Mouse (Mus musculus) kidney, adult 2 months (tissue): ENCODE results near the gene Rassf4. TPM values are rescaled to one million over a fixed set of nuclear protein-coding genes. Genes with fewer than 3 reads are reported as not detected.

ENCODE experiments used
- DNase-seq: peaks from one replicate; pipeline ENCODE4 v3.0.0; 2021
- H3K27ac ChIP-seq: fragments of 200-500 bp; 2 replicates; pipeline ENCODE4 v1.5.1; 2012; ENCODE audit warnings: low read depth, low read length, control low read depth, inconsistent platforms; ENCODE audit not compliant: insufficient read depth
- H3K27me3 ChIP-seq: fragments of 200-500 bp; replicated peaks from 2 replicates; pipeline ENCODE4 v1.6.1; 2012; ENCODE audit warnings: mild to moderate bottlenecking, moderate library complexity, low read length, inconsistent platforms; ENCODE audit not compliant: control insufficient read depth, insufficient read depth
- H3K36me3 ChIP-seq: fragments of 200-500 bp; 2 replicates; pipeline ENCODE4 v1.6.1; 2012; ENCODE audit warnings: mild to moderate bottlenecking, moderate library complexity, low read length, inconsistent platforms; ENCODE audit not compliant: control insufficient read depth, insufficient read depth
- H3K4me1 ChIP-seq: fragments of 200-500 bp; 2 replicates; pipeline ENCODE4 v1.6.1; 2011; ENCODE audit warnings: low read length; ENCODE audit not compliant: control insufficient read depth, insufficient read depth
- H3K4me3 ChIP-seq: fragments of 200-500 bp; 2 replicates; pipeline ENCODE4 v1.5.1; 2011; ENCODE audit warnings: mild to moderate bottlenecking, low read depth, low read length, control low read depth; ENCODE audit not compliant: insufficient read depth
- CTCF ChIP-seq: fragments of 200-500 bp; conservative IDR thresholded peaks from 2 replicates; pipeline ENCODE4 v1.5.1; 2011; ENCODE audit warnings: low read depth, mild to moderate bottlenecking, control low read depth, low read length, moderate library complexity, mixed read lengths; ENCODE audit not compliant: insufficient read depth, insufficient read length
- POLR2A ChIP-seq: fragments of 200-500 bp; IDR thresholded peaks from one replicate; pipeline ENCODE4 v1.6.1; 2011; ENCODE audit warnings: low read depth, low read length, control low read depth
- WGBS: fragments of 180-500 bp; shearing (Covaris S2); methylation state at CpG from one replicate; pipeline ENCODE4 v1.1.7; 2018; 5-methylcytosine and 5-hydroxymethylcytosine counted together
- polyA plus RNA-seq: library from polyadenylated mRNA; depleted of rRNA; stranded (reverse); fragments of >200 nt; gene quantifications from 2 replicates; pipeline ENCODE4 v1.2.3, GENCODE M21; 2012

Gene Rassf4
- polyA plus RNA-seq, 1 experiment, result 4.1 TPM

GRCm38 (mm10) chr6:116693639-116694038 is 19.9 kb upstream of the Rassf4 start:
- H3K27me3 ChIP-seq, result no peaks in the 10 kb centered on the region

GRCm38 (mm10) chr6:116682317-116682716 is 8.6 kb upstream of the Rassf4 start:
- TF ChIP-seq CTCF (no peak), POLR2A (no peak)
- WGBS, result 43% methylated on average over 6 of the region's 6 CpGs
- Histone ChIP-seq H3K4me3 (no peak overlapping the region), H3K36me3 (no peaks in the 10 kb centered on the region), H3K27me3 (no peaks in the 10 kb centered on the region), H3K4me1 (no peaks in the 10 kb centered on the region), H3K27ac (no peak overlapping the region)
- peak; percentile 51 for DNase-seq

More at GRCm38 (mm10) chr6:116693639-116694038, 19.9 kb upstream of the Rassf4 start:
- no peaks in the 10 kb centered on the region for H3K4me1 ChIP-seq
- no peaks in the 10 kb centered on the region for H3K36me3 ChIP-seq
- WGBS, result 59% methylated on average over 4 of the region's 4 CpGs
- TF ChIP-seq CTCF (no peak), POLR2A (no peak)
- H3K4me3 ChIP-seq, result no peak overlapping the region
- DNase-seq, result no peak
- no peak overlapping the region for H3K27ac ChIP-seq

GRCm38 (mm10) chr6:116679563-116680288 is 6.0 kb upstream of the Rassf4 start:
- TF ChIP-seq POLR2A (no peak), CTCF (no peak)
- Histone ChIP-seq H3K27me3 (no peaks in the 10 kb centered on the region), H3K27ac (peak overlapping the region; percentile 7; the same call in 1 of the 2 replicates), H3K4me1 (no peaks in the 10 kb centered on the region), H3K4me3 (no peak overlapping the region), H3K36me3 (no peaks in the 10 kb centered on the region)
- 57% methylated on average over 5 of the region's 5 CpGs for WGBS
- DNase-seq, result peak; percentile 41

GRCm38 (mm10) chr6:116677321-116677720 is 3.6 kb upstream of the Rassf4 start:
- H3K4me3 ChIP-seq, result no peak overlapping the region
- no peaks in the 10 kb centered on the region for H3K36me3 ChIP-seq
- H3K4me1 ChIP-seq, result no peaks in the 10 kb centered on the region
- no peak for DNase-seq
- no peak overlapping the region for H3K27ac ChIP-seq
- 71% methylated on average over 6 of the region's 6 CpGs for WGBS
- no peaks in the 10 kb centered on the region for H3K27me3 ChIP-seq
- TF ChIP-seq POLR2A (no peak), CTCF (no peak)

GRCm38 (mm10) chr6:116676355-116676913 is 2.7 kb upstream of the Rassf4 start:
- WGBS, result 56% methylated on average over 10 of the region's 10 CpGs
- Histone ChIP-seq H3K4me3 (no peak overlapping the region), H3K27me3 (no peaks in the 10 kb centered on the region), H3K4me1 (no peaks in the 10 kb centered on the region), H3K36me3 (no peaks in the 10 kb centered on the region), H3K27ac (no peak overlapping the region)
- no peak for DNase-seq
- TF ChIP-seq CTCF (no peak), POLR2A (no peak)

GRCm38 (mm10) chr6:116674283-116674886 is 633 bp upstream of the Rassf4 start:
- no peaks in the 10 kb centered on the region for H3K27me3 ChIP-seq
- no peak overlapping the region for H3K27ac ChIP-seq
- no peak for DNase-seq
- H3K4me1 ChIP-seq, result no peaks in the 10 kb centered on the region
- TF ChIP-seq POLR2A (no peak), CTCF (no peak)
- 42% methylated on average over 16 of the region's 16 CpGs for WGBS
- no peak overlapping the region for H3K4me3 ChIP-seq
- no peaks in the 10 kb centered on the region for H3K36me3 ChIP-seq

- no peak overlapping the region for H3K4me3 ChIP-seq
- H3K27me3 ChIP-seq, result no peaks in the 10 kb centered on the region
- no peak for TF ChIP-seq CTCF
- TF ChIP-seq POLR2A, result no peak
- 85% methylated on average over 5 of the region's 5 CpGs for WGBS
- DNase-seq, result no peak
- no peak overlapping the region for H3K27ac ChIP-seq
- H3K4me1 ChIP-seq, result no peaks in the 10 kb centered on the region
- H3K36me3 ChIP-seq, result no peaks in the 10 kb centered on the region
These were observed 1.4 kb downstream of the Rassf4 start for GRCm38 (mm10) chr6:116672349-116672748.
